Mouse (Mus musculus) lung, adult 2 months (tissue): ENCODE measurements around the gene Zfp663.

Experiments used
- CTCF ChIP-seq: fragments of 200-500 bp; IDR thresholded peaks from 2 replicates; pipeline ENCODE4 v1.5.1; 2011; ENCODE audit warnings: mild to moderate bottlenecking, low read length, control low read depth; ENCODE audit not compliant: insufficient read depth
- POLR2A ChIP-seq: fragments of 200-500 bp; IDR thresholded peaks from 2 replicates; pipeline ENCODE4 v1.6.1; 2011; ENCODE audit warnings: low read depth, mild to moderate bottlenecking, control low read depth, low read length, borderline replicate concordance; ENCODE audit errors: extremely low read depth

DNA sequence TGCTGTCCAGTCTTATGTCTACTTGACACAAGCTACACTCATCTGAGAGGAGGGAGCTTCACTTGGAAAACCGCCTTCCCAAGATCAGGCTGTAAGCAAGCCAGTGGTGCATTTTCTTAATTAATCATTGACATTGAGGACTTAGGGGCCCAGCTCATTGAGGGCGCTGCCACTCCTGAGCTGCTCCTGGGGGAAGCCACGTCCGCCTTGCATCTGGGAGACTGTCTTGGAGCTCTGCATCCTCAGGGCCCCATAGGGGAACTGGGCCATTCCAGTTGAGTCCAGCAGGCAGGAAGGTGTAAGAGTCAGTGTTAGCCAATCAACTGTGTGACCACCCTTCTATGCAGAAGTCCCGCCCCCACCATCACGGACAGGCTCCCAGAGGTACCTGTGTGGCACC lies 60.7 kb downstream of the Zfp663 start:
- TF ChIP-seq CTCF = no peak
- no peak for TF ChIP-seq POLR2A
